Mouse (Mus musculus): ENCODE results near the gene Gdpd1. TPM values are rescaled to one million over a fixed set of nuclear protein-coding genes. Genes with fewer than 3 reads are reported as not detected.
A peak's percentile ranks its signal among the peaks of the same experiment; 100 is the strongest.

Gdpd1 gene
- 47.0 and 49.0 TPM in 2 replicates for polyA plus RNA-seq (2021; fragmentation: Nextera tagmentation)
- long read RNA-seq, experiment 1, transcript Gdpd1-201 (10 exons, 2,336 nt): major isoform, 135 of 155 reads
- long read RNA-seq, experiment 1, partial matches to known transcripts: 4 of 155 reads
- long read RNA-seq, experiment 1, other reads (novel, unspliced or antisense): 16 of 155 reads
- long read RNA-seq, experiment 2, transcript Gdpd1-201 (10 exons, 2,336 nt): major isoform, 431 of 463 reads
- long read RNA-seq, experiment 2, partial matches to known transcripts: 6 of 463 reads
- long read RNA-seq, experiment 2, other reads (novel, unspliced or antisense): 26 of 463 reads

DNA sequence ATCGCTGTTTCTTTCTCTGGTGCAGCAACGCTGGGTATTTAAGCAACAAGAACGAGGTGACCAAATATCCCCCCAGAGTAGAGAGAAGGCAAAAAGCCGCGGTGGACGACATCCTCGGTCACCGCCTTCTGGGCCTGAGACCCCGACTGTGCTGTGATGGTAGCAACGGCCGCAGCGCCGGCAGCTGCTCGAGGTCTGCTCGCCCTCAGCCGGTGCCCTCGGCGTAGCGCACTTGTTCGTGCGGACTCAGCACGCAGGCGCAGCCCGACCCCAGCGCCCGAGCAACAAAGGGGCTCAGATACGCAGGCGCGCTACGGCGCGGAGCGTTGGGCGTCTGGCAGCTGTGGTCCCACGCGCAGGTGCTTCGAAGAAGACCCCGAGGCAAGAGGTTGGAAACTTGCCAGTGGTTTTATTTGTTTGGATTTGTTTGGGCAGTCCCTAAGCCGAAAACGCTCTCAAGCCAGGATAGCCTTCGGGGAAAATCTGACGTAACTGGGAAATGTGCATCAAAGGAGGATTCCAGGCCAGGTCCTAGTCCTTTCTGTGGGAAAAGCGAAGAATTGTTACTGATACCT is at the start of gene Gdpd1:
Gdpd1 (minus strand) TSS at position 197 of the 575 bp plus-strand sequence.

DNA sequence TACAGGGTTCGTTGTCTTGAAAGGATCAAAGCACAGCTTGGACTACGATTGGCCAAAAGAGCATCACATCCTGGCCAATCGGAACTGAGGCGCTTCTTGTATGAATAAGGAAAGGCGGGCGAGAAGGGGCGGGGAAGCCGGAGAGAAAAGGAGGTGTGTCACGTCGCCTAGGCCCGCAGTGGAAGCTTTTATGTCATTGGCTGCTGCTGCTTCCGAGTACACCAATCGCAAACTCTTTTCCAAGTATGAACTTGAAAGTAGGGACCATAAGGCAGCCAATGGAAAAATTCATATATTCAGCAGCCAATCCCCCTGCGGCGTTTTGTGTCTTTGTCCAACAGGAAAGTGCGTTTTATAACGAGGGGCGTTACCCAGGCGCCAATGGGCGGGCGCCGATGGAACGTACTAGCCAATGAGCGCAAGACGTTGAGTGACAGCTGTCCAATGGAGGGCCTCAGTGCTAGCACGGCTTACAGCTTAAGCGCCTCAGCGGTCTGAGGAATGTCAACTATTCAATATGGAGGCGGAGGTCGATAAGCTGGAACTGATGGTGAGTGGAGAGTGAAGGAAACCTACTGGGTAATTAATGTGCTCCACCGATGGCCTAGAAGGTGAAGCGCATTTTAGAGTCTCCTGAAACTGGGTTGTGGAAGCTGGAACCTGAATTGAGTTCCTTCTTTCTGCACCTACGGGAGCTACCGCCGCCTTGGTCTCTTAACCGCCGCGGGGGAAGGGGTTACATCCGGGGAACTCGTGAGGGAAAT is 35.1 kb upstream of the Gdpd1 start, which contains the start of gene Ska2:
Ska2 (plus strand) TSS at position 480 of the 764 bp plus-strand sequence.

DNA sequence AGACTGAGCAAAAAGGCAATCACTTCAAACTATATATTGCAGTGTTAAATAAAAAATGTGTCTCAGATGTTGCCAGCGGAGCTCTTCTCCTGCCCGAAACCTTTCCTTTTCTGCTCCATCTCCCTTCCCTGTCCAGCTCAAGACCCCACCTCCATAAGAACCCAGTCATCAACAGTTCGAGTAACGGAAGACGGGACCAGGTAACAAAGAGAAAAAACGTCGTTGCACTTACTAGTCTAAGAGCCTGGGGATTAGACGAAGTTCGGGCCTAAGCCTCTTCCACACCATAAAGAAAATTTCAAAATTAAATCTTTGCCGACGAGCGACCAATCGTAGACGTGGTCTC is 34.5 kb upstream of the Gdpd1 start, which contains the start of gene Prr11:
Prr11 (minus strand) TSS at position 300 of the 346 bp plus-strand sequence.

DNA sequence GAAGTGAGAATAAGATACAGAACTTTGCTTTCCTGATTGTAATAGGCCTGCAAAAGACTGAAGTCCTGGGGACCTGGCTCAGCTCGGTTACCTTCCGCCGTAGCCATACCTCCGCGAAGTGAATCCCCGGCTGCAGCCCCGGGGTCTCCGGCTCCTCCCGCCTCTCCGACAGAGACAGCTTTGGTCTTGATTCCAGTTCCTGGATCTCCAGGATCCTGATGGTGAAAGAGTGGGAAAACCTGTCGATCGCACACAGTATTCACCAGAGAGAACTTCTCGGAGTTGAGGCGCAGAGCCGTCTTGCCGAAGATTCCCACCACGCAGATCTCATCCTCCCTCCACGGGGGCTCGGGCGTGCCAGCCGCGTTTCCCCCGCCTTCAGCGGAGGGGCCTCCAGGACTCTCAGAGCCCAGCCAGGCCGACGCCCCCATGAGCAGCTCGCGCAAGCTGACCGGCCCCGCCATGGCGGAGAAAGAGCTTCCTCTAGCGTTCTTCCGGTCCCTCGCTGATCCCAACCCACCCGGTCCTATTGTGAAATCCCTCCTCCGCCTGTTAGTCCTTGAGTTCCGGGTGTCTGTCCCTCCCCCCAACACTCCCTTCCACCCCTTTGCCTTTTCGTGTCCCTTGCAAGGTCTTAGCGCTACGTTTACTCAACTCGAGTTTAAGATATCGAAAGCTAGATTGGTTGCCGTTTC is 12.6 kb upstream of the Gdpd1 start, which contains the start of gene Smg8:
Smg8 (minus strand) TSS at position 485 of the 695 bp plus-strand sequence.

DNA sequence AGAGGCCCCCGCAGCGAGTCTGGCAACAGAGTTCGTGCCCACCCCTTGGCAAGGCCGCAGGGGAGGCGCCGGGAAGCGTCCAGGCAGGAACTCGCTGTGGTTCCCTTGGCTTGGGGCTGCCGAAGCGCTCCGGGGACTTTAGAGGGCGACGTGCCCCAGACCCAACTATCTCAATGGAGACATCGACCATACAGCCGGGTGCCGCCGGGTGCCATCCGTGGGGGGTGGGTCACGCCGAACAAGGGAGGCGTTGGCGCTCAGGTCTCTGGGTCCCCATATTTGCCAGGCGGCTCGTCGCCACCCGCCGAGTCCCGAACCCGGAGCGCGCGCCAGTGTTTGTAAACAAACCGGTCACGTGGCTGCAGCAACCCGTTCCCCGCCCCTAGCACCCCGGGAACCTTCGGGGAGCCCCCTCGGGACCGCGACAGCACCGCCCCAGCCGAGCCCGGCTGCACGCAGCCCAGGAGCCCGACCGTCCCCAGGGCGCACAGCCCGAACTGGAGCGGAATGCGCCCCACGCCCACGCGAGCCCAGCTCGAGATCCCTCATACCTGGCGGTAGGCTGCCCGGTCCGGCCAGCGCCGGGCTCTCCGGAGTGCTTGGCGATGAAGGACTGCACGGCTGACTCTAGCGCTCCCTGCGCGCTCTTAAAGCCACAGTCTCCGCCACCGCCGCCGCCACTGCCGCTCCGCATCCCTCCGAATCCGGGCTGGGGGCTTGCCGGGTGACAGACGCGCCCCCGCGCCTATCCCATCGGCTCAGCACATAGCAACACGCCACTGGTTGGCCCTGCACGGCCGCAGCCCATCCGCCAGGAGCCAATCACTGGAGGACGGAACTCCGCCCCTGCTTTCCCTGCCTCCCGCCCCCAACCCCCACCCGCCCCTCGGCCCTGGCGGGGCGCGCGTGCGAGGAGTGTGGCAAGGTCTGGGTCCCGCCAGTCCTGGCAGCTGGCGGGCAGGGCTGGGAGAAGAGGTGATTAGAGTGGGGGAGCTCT is 80.5 kb downstream of the Gdpd1 start, which contains the start of gene Ypel2:
Ypel2 (minus strand) TSS at position 667 of the 997 bp plus-strand sequence.

Small RNA genes within 50 kb of the gene (microRNA-seq; reads per million reads assigned to microRNA genes)
- gene Mir301: 33.5 reads per million, percentile 47 among the genes with 10 or more reads in this experiment

Other genes with a start within 250 kb of the Gdpd1 start
- gene Ypel2, start 80.4 kb downstream of the Gdpd1 start, polyA plus RNA-seq (2021; fragmentation: Nextera tagmentation): 9.5 and 10.4 TPM in 2 replicates
- gene Smg8, start 12.7 kb upstream of the Gdpd1 start, polyA plus RNA-seq (2021; fragmentation: Nextera tagmentation): 10.5 and 11.1 TPM in 2 replicates
- gene Prr11, start 34.6 kb upstream of the Gdpd1 start, polyA plus RNA-seq (2021; fragmentation: Nextera tagmentation): 0.09 and 0.10 TPM in 2 replicates
- gene Ska2, start 35.2 kb upstream of the Gdpd1 start, polyA plus RNA-seq (2021; fragmentation: Nextera tagmentation): 6.8 and 8.1 TPM in 2 replicates
- 64.8 and 75.8 TPM in 2 replicates for gene Trim37, start 53.0 kb upstream of the Gdpd1 start, polyA plus RNA-seq (2021; fragmentation: Nextera tagmentation)